Mouse (Mus musculus) cerebellum, adult 9-10 months (tissue): ENCODE measurements around the gene B2m.

Experiments
- DNase-seq: peaks from one replicate; pipeline ENCODE4 v3.0.0; 2022

The B2m gene

DNA sequence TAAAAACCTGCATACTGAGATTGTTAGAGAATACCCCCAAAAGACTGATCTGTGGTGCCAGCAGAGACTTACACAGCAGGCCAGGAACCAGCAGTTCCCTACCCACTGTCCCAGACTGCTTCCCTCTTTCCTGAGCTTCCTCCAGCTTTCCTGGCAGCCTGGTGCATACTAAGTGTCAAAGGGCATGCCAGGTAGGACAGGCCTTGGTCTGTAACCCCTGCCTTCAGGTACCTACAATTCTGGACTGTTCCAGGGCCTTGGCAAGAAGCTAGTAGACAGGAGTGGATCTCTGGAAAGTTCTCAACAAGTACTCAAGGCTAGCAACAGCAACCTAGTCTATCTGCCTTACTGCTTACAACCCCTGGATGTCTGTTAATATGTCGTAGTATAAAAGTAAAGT is 3.7 kb downstream of the B2m start:
- no peak for DNase-seq

DNA sequence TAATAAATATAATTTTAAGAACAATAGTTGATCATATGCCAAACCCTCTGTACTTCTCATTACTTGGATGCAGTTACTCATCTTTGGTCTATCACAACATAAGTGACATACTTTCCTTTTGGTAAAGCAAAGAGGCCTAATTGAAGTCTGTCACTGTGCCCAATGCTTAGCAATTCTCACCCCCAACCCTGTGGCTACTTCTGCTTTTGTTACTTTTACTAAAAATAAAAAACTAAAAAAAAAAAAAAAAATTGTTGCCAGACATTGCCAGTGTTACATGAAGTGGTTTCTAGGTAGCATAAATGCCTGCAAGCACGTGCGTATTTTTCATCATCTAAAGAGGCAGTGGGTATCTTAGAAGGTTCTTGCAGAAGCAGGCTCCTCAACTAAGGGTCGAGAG is 5.4 kb downstream of the B2m start:
- no peak for DNase-seq

DNA sequence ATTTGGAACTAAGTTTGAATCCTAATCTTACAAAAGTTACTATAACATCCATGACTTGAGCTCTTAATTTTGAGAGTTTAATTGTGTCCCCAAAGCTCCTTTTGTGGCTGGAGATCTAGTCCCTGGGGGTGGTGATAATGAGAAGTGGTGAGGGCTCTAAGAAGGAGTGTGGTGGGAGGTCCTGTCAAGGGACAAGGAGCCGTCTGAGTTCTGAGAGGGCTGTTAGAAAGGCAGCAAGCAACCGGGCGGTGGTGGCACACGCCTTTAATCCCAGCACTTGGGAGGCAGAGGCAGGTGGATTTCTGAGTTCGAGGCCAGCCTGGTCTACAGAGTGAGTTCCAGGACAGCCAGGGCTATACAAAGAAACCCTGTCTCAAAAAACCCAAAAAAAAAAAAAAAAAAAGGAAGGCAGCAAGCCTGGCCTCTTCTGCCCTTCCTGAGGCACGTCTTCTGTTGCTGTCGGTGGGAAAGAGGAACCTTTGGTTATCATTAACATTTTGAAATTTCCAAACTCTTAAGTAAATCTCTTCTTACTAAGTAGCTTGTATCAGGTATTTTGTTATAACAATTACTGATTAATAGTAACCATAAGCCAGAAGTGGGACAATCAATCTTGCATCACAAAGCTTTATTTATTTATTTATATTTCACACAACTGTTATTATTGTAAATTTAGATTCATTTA is 6.3 kb downstream of the B2m start:
- DNase-seq: no peak

DNA sequence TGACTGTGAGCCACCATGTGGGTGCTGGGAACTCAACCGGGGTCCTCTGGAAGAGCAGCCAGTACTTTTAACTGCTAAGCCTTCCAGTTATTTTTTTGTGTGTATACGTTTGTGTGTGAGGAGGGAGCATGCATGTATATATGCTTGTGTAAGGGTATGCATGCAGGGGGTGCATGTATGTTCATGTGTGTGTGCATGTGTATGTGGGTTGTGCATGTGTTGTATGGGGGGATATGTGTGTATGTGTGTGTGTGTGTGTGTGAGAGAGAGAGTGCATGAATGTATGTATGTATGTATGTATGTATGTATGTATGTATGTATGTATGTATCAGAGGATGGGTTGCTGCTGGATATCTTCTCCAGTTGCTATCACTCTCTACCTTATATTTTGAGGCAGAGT is 7.0 kb downstream of the B2m start:
- DNase-seq: no peak

DNA sequence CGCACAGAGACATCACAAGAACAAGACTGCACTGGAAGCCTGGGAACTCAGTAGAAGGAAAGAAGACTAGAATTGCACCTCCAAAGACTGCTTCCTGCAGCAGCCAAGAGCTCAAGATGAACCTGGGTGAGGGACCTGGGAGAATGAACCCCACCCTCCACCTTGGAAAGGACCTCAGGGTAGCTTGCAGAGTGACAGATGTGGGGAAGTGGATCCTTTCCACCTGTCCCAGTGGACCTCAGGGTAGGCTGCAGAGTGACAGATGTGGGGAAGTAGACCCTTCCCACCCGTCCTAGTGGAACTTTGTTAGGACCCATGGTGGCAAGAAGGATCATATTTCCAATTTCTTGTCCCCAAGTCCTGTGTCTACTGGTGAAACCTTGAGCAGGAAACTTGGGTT is 7.8 kb downstream of the B2m start:
- DNase-seq: no peak

DNA sequence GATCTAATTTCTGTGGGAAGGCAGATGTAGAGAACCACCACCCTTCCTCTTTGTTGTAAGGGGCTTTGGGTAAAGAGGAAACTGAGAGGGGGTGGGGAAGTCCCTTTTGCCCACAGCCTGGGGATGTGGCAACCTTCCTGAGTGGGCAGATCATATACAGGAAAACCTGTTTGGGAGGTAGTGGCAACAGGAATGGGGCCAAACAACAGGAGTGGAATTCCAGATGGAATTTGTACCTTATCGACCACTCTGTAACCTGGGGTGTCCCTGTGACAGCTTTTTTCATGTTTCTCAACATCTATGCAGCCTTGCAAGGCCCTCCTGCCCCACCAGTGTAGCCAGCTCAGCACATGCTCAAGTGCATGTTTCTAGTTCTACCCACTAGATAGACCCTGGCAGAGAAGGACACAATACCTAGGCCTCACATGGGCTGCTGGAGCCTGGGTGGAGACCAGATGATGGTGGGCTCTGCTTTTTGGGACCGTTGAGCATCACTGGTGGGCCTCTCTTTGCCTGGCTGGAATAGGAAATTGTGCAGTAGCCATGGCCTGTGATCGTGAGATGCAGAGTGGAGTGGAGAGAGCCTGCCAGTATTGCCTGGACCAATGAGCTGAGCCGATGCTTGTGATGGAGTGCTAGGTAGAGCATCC is 8.7 kb downstream of the B2m start:
- DNase-seq: no peak

DNA sequence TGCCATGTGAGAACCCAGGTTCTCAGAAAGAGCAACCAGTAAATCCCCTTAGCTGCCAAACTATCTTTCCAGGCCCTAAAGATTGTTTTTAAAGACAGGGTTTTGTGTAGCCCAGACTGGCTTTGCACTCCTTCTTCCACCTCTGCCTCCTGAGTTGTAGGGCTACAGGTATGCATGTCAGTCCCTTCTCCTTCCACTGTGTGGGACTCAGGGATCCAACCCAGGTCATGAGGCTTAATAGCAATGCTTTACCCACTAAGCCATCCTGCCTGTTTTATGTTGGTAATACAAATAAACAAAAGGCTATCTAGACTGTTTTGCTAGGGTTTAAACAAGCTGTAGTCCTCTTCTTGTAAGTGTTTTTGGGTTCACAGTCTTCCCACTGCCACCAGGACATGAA is 10.1 kb downstream of the B2m start:
- no peak for DNase-seq

DNA sequence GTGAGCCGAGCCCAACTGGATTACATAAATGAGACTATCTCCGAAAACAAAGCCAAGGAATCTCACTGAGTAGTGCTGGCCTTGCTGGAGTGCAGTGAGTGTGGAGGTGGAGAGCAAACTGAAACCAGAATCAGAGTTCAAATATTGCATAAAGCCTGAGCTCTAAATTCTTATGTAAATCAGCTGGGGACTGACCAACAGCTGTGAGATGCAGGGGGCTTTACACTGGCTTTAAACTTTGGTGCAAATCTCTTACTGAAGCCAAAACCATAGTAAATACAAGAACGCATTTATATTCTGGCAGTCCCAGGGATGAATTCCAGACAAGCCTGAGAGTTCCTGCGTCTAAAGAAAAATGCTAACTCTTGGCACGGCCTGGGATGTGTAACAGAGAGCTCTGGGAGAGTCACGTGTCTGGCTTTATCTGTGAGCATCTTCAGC is 10.9 kb downstream of the B2m start:
- no peak for DNase-seq

DNA sequence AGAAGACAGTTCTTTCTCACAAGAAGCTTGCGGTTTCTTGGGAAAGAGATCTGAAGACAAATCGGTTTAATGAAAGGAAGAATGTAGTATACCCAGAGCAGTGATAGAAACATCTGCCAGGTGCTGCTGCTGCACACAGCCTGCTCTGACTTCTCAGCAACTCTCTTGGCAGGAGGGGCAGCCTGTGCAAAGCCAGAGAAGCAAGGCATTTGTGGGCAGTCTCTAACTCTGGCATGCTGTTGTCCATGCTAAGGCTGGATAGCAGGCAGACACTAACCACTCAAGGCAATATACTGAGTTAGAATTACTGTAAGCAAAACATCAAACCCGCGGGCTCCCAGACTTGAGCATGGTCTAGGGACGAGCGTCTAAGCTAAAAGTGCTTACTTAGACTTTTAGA is 12.2 kb downstream of the B2m start:
- DNase-seq: no peak

DNA sequence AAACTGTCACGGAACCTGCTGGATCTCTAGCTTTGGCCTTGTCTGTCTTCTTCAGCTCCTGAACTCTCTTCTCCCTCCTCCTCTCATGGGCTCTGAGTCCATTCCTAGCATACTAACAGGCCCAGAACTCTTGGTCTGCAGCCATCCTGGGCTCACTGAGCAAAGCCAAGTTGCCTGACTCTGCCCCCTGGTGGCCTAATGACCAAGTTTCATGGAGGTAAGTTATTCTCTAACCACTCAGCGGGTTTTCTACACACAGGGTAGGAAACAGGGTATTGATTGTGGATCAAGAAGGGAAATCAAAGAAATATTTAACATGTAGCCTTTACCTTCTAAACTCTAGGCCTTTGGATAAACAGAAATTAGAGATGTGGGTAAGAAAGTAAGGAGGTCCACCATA is 13.2 kb downstream of the B2m start, which contains the start of gene Trim69:
Gene Trim69 (plus strand): TSS at position 21 of the 400 bp plus-strand sequence.
- DNase-seq: peak; percentile 74

DNA sequence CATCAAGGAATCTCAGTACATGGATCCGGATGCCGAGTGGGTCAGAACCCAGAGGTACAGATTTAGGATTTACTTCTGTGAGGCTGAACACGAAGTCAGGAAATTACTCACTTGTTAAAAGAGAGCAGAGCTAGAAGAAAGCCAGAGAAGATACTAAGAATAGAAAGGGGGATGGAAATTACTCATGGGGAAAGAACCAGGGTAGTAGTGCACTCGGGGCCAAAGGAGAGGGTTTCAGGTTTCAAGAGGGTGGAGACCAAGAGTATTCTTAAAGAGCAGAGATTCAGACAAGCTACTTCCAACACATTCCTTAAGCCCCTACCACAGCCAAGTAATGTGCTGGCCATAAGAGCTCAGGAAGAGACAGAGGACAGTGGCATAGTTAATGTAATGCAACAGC is 14.1 kb downstream of the B2m start:
- DNase-seq: no peak

DNA sequence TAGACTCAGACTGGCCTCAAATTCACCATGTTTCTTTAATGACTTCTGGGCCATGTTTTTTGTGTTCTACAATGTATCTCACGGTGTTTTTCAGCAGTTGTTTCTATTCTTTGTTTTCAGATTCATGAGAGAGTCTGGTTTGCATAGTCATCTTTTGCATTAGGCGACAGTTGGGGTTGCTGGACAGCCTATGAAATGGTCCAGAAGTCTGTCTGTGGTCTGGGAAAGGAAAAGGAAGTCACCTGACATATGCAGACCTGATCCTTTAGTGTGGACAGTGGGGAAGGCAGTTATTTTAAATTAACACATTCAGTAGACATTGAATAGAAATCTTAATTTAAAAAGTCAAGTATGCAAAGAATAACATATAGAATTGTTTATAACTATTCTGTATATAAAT is 15.0 kb downstream of the B2m start:
- no peak for DNase-seq

DNA sequence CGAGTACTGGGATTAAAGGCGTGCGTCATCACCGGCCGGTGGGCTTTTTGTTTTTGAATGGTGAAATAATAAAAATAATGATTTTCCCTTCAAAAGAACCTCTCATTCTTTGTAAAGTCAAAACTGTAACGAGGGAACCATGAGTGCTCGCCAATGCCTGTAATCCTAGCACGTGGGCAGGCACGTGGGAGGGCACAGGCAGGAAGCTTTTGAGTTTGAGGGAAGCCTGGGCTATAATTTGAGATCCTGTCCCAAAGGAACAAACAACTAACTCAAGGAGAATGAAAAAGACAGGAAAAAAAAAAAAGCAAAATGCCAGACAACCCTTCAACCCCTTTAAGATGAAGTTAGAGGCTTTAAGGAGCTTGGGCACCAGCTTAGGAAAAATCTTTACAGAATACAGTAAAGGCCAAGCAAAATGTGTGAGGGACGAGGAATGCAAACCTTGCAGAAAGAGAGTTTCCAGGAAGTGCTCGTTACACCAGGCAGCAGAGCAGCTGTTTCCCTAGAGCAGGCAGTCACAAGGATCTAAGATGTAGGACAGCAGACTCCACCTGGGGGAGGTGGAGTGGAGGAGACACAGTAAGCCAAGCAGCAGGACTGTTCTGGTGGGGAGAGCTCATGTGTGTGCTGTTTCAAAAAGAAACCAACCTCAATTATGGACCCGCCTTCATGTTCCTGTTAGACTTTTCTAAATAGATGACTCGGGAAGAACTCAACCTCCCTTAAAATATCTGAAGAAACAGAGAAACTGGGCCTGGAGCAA is 16.1 kb downstream of the B2m start:
- no peak for DNase-seq

DNA sequence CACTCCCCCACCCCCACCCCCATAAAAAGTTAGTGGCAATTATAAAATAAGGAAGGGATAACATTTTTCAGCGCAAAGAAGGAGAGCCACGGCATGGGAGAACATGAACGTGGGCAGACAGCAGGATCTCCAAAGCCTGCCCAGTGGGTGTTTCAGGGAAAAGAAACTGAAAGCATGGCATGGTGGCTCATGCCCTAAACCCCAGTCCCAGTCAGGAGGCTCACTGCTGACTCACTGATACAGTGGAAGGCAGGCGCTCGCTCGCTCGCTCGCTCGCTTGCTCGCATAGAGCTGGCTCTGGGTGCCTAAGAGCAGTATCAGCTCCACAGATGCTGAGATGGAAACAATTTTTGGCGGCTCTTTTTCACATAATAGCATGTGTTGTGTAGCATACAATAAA is 16.8 kb downstream of the B2m start:
- DNase-seq: no peak

DNA sequence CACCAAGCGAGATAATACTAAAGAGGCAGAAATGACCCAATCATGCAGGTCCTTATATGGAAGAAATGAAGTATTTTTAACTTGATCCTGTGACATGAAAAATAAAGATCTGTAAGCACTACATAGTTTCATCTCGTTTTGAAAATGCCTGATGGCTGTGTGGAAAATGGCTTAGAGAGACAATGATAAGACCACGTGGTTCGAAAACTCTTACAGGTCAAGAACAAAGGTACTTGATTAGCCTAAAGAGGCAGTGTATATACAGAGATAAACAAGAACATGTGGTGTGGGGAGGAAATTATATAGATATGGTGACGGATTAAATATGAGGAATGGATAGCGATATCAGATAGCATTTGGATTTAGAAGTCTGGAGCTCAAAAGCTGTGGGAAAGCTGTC is 23.8 kb downstream of the B2m start:
- DNase-seq: no peak

DNA sequence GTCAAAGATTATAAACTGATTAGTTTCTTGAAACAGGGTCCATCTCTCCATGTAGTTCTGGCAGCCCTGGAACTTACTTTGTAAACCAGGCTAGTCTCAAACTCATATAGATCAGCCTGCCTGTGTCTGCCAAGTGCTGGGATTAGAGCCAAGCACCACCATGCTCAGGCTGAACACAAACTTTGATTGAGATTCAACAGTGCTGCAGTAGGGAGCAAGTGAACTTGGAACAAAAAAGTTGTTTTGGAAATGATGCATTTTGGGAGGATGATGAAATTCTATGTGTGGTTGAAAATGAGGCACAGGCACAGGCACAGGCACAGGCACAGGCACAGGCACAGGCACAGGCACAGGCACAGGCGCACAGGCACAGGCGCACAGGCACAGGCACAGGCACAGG is 24.7 kb downstream of the B2m start:
- no peak for DNase-seq

DNA sequence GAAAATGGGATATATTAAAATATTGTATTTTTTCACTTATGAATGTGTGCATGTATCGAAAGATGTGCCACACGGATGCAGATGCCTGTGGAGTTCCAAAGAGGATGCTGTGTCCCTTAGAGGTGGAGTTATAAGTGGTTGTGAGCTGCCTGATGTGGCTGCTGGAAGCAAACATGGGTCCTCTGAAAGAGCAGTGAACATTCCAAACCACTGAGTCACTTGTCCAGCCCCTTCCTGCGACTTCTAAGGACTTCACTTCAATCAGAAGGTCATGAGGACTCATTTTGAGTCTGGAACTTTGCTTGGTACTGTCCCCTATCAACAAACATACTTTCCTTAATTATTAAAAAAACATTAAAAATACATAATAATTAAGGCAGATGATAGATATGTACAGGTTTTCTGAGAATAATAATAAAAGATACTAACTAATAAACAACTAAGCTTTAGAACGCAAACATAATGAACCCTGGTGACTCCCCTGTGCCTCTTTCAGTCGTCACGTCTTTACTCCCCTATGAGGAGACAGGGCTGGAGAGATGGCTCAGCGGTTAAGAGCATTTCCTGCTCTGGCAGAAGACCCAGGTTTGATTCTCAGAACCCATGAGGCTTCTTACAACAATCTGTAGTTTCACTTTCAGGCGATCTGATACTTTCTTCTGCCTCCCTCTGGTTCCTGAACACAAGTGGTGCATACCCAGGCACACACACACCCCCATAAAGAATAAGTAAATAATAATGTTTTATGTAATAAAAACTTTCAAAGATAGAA is 32.8 kb downstream of the B2m start:
- DNase-seq: no peak

DNA sequence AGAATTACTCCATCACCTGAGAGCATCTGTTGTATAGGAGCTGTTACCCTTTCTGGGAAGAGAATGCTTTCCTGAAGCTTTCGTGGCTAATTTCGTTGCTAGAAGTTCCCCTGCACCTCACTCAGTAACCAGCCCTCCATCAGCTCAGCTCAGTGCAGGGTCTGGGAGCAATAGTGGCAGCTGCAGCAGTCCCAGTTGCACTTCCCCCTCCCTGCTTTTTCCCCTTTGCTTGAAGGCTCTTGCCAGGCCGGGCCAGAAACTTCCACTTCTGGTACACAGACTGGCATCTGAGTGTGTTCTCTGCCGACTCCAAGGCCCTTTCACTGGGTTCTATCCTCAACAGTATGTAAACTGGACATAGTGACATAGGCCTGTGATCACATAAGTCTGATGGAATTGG is 37.6 kb downstream of the B2m start:
- DNase-seq: no peak

DNA sequence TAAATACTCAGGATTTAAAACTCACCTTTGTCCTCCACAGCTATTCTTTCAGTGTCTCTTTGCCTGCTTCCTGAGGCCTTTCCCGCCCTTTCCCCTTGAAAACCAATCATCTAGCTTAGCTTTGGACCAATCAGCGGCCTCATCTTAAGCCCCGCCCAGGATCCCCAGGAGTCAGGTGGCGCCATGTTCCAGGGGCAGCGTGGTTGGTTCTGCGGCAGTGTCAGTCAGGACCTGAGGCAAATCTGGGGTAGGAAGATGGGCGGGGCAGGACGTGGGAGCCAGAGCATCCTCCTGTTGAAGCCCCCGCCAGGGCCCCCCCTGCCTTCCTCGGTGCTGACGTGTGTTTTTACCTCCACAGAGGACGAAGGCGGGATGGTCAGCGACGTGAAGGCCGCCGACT is 38.6 kb downstream of the B2m start, which contains the start of the genes Patl2 and Terb2:
Gene Patl2 (minus strand): TSS at position 84 of the 400 bp plus-strand sequence.
Gene Terb2 (plus strand): TSS at position 167 of the 400 bp plus-strand sequence.
- DNase-seq: no peak

DNA sequence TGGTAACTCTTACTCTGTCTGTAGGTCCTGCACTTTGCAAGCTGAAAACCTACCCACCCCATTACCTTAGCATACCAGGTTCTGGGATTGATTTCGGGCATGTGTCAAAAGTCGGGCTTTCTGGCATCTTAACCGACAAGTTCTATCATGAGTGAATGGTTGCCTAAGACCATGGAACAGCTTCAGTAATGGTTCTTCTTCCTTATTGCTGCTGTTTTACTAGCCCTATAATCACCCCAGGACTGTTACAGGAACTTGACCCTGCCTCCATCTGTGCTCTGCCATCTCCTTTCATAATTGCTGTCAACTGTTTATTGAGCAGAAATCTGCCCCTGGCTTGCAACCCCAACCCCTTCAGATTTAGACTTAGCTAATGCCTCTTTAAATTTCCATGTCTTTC is 39.3 kb downstream of the B2m start:
- DNase-seq: no peak

DNA sequence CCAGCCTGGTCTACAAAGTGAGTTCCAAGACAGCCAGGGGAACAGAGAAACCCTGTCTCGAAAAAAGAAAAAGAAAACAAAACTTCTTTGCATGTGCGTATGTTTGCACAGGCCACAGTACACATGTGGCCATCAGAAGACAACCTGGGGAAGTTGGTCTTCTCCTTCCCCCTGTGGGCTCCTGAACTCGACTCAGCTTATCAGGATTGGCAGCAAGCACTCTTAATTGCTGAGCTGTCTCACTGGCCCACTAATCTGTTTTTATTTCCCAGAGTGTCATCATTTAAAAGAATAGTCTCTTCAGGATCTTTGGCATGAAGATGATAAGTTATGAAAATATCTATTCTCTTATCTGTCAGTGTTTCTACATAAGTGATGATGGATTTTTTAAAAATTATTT is 44.4 kb downstream of the B2m start:
- DNase-seq: no peak

DNA sequence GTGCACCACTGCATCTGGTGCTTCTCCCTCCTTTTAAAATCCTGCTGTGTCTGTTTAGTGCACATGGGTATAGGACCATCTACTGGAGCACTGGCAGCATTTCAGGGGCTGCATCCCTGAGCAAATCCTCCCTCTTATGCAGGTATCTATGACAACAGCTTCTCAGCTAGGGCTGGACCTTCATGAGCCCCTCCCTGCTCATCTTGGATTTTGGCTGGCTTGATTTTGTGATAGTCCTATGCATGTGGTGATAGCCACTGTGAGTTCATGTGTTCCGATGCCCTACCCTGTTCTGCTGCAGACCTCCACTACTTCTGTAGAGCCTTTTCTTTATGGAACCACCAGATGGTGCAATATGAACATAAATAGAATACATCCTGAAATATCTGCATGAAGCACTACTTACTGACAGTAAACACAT is 47.0 kb downstream of the B2m start:
- peak; percentile 63 for DNase-seq

DNA sequence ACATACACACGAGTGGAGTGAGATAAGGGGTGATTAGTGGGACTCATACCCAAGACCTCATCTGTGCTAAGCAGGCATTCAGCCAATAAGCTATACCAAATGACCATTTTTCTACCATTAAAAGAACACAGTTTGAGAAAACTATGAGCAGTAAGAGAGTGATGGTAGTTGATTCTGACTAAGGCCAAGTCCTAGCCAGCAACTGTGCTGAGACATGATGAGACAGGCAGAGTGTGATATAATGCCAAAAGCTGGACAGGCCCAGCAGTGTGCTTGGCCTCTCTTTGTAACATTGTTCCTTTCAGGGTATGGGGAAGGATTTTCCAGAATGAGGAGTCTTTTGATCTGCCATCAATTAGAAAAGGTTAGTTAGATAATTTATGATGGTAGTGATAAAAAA is 54.0 kb downstream of the B2m start:
- no peak for DNase-seq
